Mouse (Mus musculus): ENCODE results near the gene Sh2b2.

Sh2b2 gene

GRCm38 (mm10) chr5:136183766-136184165 is 62.6 kb downstream of the Sh2b2 start:
- DNase-seq (ENCODE audit: inconsistent age in 2 of 2, low spot score in 1 of 2) = no peak

GRCm38 (mm10) chr5:136182830-136183229 is 63.5 kb downstream of the Sh2b2 start:
- no peak for DNase-seq (ENCODE audit: inconsistent age in 2 of 2, low spot score in 1 of 2)

GRCm38 (mm10) chr5:136182049-136182448 is 64.3 kb downstream of the Sh2b2 start:
- DNase-seq (ENCODE audit: inconsistent age in 2 of 2, low spot score in 1 of 2) = no peak

- no peak for DNase-seq (ENCODE audit: inconsistent age in 2 of 2, low spot score in 1 of 2)
Observed at GRCm38 (mm10) chr5:136181197-136181596, 65.2 kb downstream of the Sh2b2 start.

GRCm38 (mm10) chr5:136179594-136179993 is 66.8 kb downstream of the Sh2b2 start:
- DNase-seq (ENCODE audit: inconsistent age in 2 of 2, low spot score in 1 of 2) = no peak

GRCm38 (mm10) chr5:136173606-136174463 is 72.5 kb downstream of the Sh2b2 start:
- no peak for DNase-seq (ENCODE audit: inconsistent age in 2 of 2, low spot score in 1 of 2)

GRCm38 (mm10) chr5:136172939-136173338 is 73.4 kb downstream of the Sh2b2 start:
- DNase-seq (ENCODE audit: inconsistent age in 2 of 2, low spot score in 1 of 2) = no peak

- DNase-seq (ENCODE audit: inconsistent age in 2 of 2, low spot score in 1 of 2) = peak in 1 of 2 experiments; percentile 38
Observed at GRCm38 (mm10) chr5:136171363-136172341, 74.7 kb downstream of the Sh2b2 start.

- DNase-seq (ENCODE audit: inconsistent age in 2 of 2, low spot score in 1 of 2) = peak; percentile 74 to 89
Observed at GRCm38 (mm10) chr5:136170512-136171362, 75.6 kb downstream of the Sh2b2 start, which contains the start of gene Orai2. Gene Orai2 (minus strand): TSS chr5:136170713.

GRCm38 (mm10) chr5:136169626-136170511 is 76.5 kb downstream of the Sh2b2 start:
- DNase-seq (ENCODE audit: inconsistent age in 2 of 2, low spot score in 1 of 2) = peak; percentile 21 to 65
